Mouse (Mus musculus) natural killer cell, adult 2 months (primary cell): ENCODE measurements around the gene Col4a6.

ENCODE experiments used
- DNase-seq, 2 experiments: peaks; one replicate each; pipeline ENCODE4 v3.0.0; 2022; ENCODE audit warnings: low spot score in 2 of 2

The Col4a6 gene

DNA sequence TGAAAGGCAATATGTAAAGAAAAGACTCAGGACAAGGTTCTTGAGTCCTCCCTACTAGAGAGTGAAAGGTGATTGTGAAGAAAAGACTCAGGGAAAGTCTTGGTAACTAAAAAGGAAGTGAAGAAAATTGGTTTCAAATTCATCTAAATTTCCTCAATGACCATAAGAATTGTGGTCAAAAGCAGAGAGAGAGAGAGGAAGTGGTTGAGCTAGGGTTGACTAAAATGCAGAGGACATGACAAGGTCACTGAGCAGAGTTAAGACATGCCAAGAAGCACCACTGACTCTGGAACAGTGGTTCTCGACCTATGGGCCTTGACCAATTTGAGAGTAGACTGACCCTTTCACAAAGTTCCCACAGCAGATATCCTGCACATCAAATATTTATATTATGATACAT is 224.2 kb downstream of the Col4a6 start:
- DNase-seq, result no peak

DNA sequence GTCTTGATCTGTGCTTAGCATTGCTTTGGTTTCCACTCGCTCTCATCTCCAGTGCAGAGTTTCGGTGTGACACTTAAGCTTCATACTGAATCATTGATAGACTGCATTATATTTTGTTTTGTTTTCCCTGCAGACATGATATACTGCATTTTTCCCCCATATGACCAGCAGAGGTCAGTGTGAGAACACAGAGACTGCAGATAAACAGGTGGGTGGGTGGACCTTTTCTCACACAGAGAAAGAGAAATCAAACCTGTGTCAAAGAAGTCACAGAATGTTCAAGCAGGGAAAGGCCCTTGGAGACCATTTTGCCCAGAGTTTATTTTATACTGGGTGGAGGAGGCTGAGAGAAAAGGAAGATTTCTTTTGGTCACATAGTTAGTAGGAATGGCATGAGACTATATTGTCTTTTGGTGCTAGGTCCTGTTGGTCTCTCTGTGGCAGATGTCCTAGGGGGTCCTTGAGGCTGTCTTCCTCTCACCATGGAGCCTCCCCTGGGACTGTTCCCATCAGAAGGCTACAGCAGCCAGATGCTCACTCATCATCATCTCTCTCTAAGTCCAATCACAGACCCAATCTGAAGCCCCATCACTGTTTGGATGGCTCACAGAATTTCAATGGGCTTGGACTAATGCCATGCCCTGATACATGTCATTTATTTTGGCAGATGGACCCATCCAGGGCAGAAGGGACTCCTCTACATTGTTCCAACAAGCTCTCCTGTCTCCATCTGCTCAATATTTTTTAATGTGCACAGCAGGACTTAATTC is 237.1 kb downstream of the Col4a6 start:
- no peak for DNase-seq

- no peak for DNase-seq
These were observed 245.7 kb downstream of the Col4a6 start for GRCm38 (mm10) chrX:141228169-141228568.

GRCm38 (mm10) chrX:141212802-141213201 is 261.1 kb downstream of the Col4a6 start:
- no peak for DNase-seq

DNA sequence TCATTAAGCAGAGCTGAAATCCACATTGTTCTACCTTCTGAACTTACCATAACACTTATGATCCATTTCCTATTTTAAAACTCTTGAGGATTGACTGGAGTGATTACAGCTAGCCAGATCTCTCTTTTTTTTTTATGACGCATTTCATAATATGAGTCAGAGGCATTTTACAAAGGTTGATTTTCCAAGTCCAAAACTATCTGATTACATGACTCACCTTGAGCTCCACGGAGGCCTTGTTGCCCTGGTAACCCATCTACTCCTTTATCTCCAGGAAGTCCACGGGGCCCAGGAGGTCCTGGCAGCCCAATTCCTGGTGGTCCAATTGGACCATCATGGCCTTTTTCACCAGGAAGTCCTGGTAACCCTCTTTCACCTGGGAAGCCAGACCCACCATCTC is 274.9 kb downstream of the Col4a6 start:
- no peak for DNase-seq

- DNase-seq, result no peak
These were observed 278.8 kb downstream of the Col4a6 start for GRCm38 (mm10) chrX:141195036-141195435.

GRCm38 (mm10) chrX:141175353-141175752 is 298.5 kb downstream of the Col4a6 start:
- DNase-seq, result no peak

DNA sequence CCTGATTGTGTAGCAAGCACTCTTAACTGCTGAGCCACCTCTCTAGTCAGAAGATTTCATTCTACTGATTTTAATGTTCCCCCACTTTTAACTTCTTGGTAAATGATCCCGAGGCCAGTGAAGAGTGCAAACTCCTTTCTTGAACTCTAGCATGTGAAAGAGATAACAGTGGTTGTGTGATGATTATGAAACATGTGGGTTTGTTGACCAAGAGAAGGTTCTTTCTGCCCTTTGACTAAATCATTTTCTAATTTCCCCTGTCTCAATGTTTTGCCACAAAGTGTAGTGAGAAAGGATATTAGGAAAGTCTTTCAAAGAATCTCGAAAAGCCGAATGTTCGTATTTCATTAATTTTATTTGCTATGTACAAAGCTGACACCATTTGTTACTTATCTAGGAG is 308.8 kb downstream of the Col4a6 start:
- DNase-seq, result no peak

DNA sequence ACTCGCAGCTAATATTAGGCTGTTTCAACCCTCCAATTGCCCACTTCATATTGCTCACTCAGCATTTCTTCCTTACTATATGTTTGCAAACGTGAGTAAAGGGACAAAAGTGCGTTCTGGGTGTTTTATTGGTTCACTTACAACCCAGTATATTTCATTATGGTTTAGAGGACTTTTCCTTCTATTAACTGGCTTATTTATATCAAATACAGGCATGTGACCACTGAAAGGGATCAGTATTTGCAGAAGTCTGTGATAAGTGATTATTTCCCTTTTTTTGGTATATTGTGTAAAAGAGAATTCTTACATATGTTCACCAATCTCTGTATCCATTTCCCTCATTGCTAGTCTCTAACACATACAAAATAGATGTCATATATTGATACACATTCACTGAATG is 313.5 kb downstream of the Col4a6 start:
- DNase-seq, result no peak

GRCm38 (mm10) chrX:141158160-141158559 is 315.7 kb downstream of the Col4a6 start:
- DNase-seq, result no peak

- DNase-seq, result no peak
These were observed 316.2 kb downstream of the Col4a6 start for GRCm38 (mm10) chrX:141157626-141158025.

DNA sequence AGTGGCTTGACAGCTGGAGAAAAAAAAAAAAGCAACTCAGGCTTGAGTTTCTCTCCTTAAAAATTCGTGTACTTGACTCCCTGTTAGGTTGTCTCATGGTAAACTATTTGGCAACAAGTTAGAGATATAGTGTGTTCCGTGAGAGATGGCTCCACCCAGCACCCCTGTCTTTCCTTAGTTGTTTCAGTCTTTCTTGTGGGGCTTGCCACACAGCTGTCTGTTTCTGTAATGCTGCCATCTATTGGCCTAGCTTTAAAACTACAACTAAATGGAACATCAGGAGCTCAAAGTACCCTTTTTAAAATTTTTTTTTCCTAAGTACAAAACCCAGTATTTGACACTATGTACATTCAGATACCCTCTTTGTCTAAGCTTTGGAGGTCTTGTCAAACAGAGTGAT is 317.2 kb downstream of the Col4a6 start:
- no peak for DNase-seq

DNA sequence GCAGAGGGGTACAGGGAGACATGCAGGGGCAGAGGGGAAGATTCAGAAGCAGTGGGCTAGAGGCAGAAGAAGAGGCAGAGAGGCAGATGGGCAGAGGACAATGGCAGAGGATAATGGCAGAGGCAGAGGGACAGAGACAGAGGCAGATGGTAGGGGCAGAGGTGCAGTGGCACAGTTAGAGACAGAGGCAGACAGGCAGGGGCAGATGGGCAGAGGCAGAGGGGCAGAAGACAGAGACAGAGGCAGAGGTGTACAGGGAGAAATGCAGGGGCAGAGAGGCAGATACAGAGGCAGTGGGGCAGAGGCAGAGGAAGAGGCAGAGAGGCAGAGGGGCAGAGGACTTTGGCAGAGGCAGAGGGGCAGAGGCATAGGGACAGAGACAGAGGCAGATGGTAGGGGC is 322.7 kb downstream of the Col4a6 start:
- DNase-seq, result no peak

- DNase-seq, result no peak
These were observed 323.6 kb downstream of the Col4a6 start for GRCm38 (mm10) chrX:141150290-141150689.

DNA sequence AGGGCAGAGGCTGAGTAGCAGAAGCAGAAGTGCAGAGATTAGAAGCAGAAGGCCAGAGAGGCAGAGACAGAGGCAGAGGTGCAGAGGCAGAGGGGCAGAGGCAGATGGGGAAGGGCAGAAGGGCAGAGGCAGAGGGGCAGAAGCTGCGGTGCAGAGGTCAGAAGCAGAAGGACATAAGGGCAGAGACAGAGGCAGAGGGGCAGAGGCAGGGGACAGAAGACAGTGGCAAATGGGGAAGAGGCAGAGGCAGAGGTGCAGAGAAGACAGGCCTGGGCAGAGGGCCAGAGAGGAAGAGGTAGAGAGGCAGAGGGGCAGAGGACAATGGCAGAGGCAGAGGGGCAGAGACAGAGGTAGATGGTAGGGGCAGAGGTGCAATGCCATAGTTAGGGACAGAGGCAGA is 324.2 kb downstream of the Col4a6 start:
- DNase-seq, result no peak
